Mouse (Mus musculus) hindbrain, postnatal 0 days (tissue): ENCODE measurements at regions not wholly inside any gene's neighbourhood (a gene's known extent, or its start where the extent isn't known, plus 50 kb on each side); places are given as distances from the start of the nearest gene placed in this dataset.

Source experiments
- ATAC-seq: fragments of 200-750 bp; cut with Nextera tagmentation; 2 replicates; pipeline ENCODE4 v1.8.0; 2017; ENCODE audit warnings: mild to moderate bottlenecking, moderate TSS enrichment, moderate library complexity
- DNase-seq: peaks from one replicate; pipeline ENCODE4 v3.0.0-alpha.2; 2015; ENCODE audit warnings: low spot score
- H3K27ac ChIP-seq: fragments of 300-500 bp; sonication (generic); 2 replicates; pipeline ENCODE4 v1.5.1; 2014; ENCODE audit warnings: mild to moderate bottlenecking
- H3K27me3 ChIP-seq: fragments of 300-500 bp; sonication (generic); 2 replicates; pipeline ENCODE4 v1.6.1; 2014; ENCODE audit warnings: low read length, mixed read lengths; ENCODE audit not compliant: insufficient read depth
- H3K36me3 ChIP-seq: fragments of 300-500 bp; sonication (generic); 2 replicates; pipeline ENCODE4 v1.6.1; 2014; ENCODE audit warnings: low read length, mixed read lengths; ENCODE audit not compliant: insufficient read depth
- H3K4me1 ChIP-seq: fragments of 300-500 bp; sonication (generic); 2 replicates; pipeline ENCODE4 v1.6.1; 2014; ENCODE audit warnings: antibody characterized with exemption, low read length, mixed read lengths; ENCODE audit not compliant: insufficient read depth
- H3K4me2 ChIP-seq: fragments of 300-500 bp; sonication (generic); 2 replicates; pipeline ENCODE4 v1.6.1; 2014; ENCODE audit warnings: low read depth, mild to moderate bottlenecking, low read length, moderate library complexity, mixed read lengths
- H3K4me3 ChIP-seq: fragments of 300-500 bp; sonication (generic); 2 replicates; pipeline ENCODE4 v1.5.1; 2014; ENCODE audit warnings: low read length
- H3K9ac ChIP-seq: fragments of 300-500 bp; sonication (generic); replicated peaks from 2 replicates; pipeline ENCODE4 v1.6.1; 2014; ENCODE audit warnings: mild to moderate bottlenecking, low read length, moderate library complexity, mixed read lengths
- H3K9me3 ChIP-seq: fragments of 300-500 bp; sonication (generic); 2 replicates; pipeline ENCODE4 v1.6.1; 2016; ENCODE audit warnings: low read length, mixed read lengths
- CTCF ChIP-seq: IDR thresholded peaks from 2 replicates; pipeline ENCODE4 v1.5.1; 2016; ENCODE audit warnings: antibody characterized with exemption, control low read depth, low read depth
- WGBS: fragments of 180-500 bp; shearing (Covaris S2); extraction: QIAGEN DNeasy Blood & Tissue Kit; methylation state at CpG from one replicate; pipeline ENCODE4 v1.1.7; 2014; 5-methylcytosine and 5-hydroxymethylcytosine counted together

- Histone ChIP-seq H3K27me3 (no peaks in the 10 kb centered on the region), H3K36me3 (no peaks in the 10 kb centered on the region), H3K4me3 (no peak overlapping the region), H3K4me1 (no peaks in the 10 kb centered on the region), H3K9me3 (no peaks in the 10 kb centered on the region), H3K4me2 (no peak overlapping the region), H3K9ac (no peak overlapping the region), H3K27ac (no peak overlapping the region)
- no peak for TF ChIP-seq CTCF
- 50% methylated on average over 1 of the region's 1 CpGs for WGBS
- no peak for ATAC-seq
- DNase-seq: no peak
Observed at GRCm38 (mm10) chr2:114797291-114797650, 142.5 kb upstream of the Dph6 start.

GRCm38 (mm10) chr2:114803241-114803640 is 148.5 kb upstream of the Dph6 start:
- no peaks in the 10 kb centered on the region for H3K9me3 ChIP-seq
- H3K36me3 ChIP-seq: no peaks in the 10 kb centered on the region
- TF ChIP-seq CTCF: no peak
- H3K27ac ChIP-seq: no peak overlapping the region
- 94% methylated on average over 3 of the region's 3 CpGs for WGBS
- no peak overlapping the region for H3K4me2 ChIP-seq
- ATAC-seq (no peak), DNase-seq (no peak)
- no peak overlapping the region for H3K9ac ChIP-seq
- H3K4me3 ChIP-seq: no peak overlapping the region
- H3K27me3 ChIP-seq: no peaks in the 10 kb centered on the region
- no peaks in the 10 kb centered on the region for H3K4me1 ChIP-seq

- ATAC-seq (no peak), DNase-seq (no peak)
- 69% methylated on average over 3 of the region's 3 CpGs for WGBS
- no peak for TF ChIP-seq CTCF
- Histone ChIP-seq H3K4me1 (no peaks in the 10 kb centered on the region), H3K4me2 (no peak overlapping the region), H3K9me3 (no peaks in the 10 kb centered on the region), H3K9ac (no peak overlapping the region), H3K36me3 (no peaks in the 10 kb centered on the region), H3K4me3 (no peak overlapping the region), H3K27me3 (no peaks in the 10 kb centered on the region), H3K27ac (no peak overlapping the region)
Observed at GRCm38 (mm10) chr2:114803928-114804327, 149.2 kb upstream of the Dph6 start.

GRCm38 (mm10) chr2:114805436-114806047 is 150.8 kb upstream of the Dph6 start:
- WGBS: 64% methylated on average over 3 of the region's 3 CpGs
- no peaks in the 10 kb centered on the region for H3K27me3 ChIP-seq
- H3K4me1 ChIP-seq: no peaks in the 10 kb centered on the region
- H3K9ac ChIP-seq: no peak overlapping the region
- H3K4me2 ChIP-seq: no peak overlapping the region
- no peaks in the 10 kb centered on the region for H3K36me3 ChIP-seq
- H3K9me3 ChIP-seq: no peaks in the 10 kb centered on the region
- no peak for ATAC-seq
- H3K4me3 ChIP-seq: no peak overlapping the region
- no peak for TF ChIP-seq CTCF
- no peak overlapping the region for H3K27ac ChIP-seq
- no peak for DNase-seq

- H3K27me3 ChIP-seq: no peaks in the 10 kb centered on the region
- no peak overlapping the region for H3K4me2 ChIP-seq
- DNase-seq: no peak
- H3K36me3 ChIP-seq: no peaks in the 10 kb centered on the region
- H3K4me3 ChIP-seq: no peak overlapping the region
- no peaks in the 10 kb centered on the region for H3K4me1 ChIP-seq
- 71% methylated on average over 5 of the region's 5 CpGs for WGBS
- no peak for ATAC-seq
- H3K27ac ChIP-seq: no peak overlapping the region
- no peaks in the 10 kb centered on the region for H3K9me3 ChIP-seq
- no peak overlapping the region for H3K9ac ChIP-seq
- no peak for TF ChIP-seq CTCF
Observed at GRCm38 (mm10) chr2:114808046-114808445, 153.3 kb upstream of the Dph6 start.

GRCm38 (mm10) chr2:114812141-114812902 is 157.6 kb upstream of the Dph6 start:
- TF ChIP-seq CTCF: no peak
- no peaks in the 10 kb centered on the region for H3K4me1 ChIP-seq
- ATAC-seq (no peak), DNase-seq (no peak)
- no peak overlapping the region for H3K4me3 ChIP-seq
- H3K27ac ChIP-seq: no peak overlapping the region
- H3K4me2 ChIP-seq: no peak overlapping the region
- H3K9me3 ChIP-seq: no peaks in the 10 kb centered on the region
- H3K36me3 ChIP-seq: no peaks in the 10 kb centered on the region
- H3K9ac ChIP-seq: no peak overlapping the region
- no peaks in the 10 kb centered on the region for H3K27me3 ChIP-seq
- WGBS: 78% methylated on average over 11 of the region's 11 CpGs

- Histone ChIP-seq H3K27me3 (no peaks in the 10 kb centered on the region), H3K36me3 (no peaks in the 10 kb centered on the region), H3K4me3 (no peak overlapping the region), H3K9me3 (no peaks in the 10 kb centered on the region), H3K27ac (no peak overlapping the region), H3K4me2 (no peak overlapping the region), H3K4me1 (no peaks in the 10 kb centered on the region), H3K9ac (no peak overlapping the region)
- no peak for ATAC-seq
- TF ChIP-seq CTCF: no peak
- 59% methylated on average over 3 of the region's 3 CpGs for WGBS
- DNase-seq: no peak
Observed at GRCm38 (mm10) chr2:114812903-114813290, 158.1 kb upstream of the Dph6 start.
